In the genomic region with DNA sequence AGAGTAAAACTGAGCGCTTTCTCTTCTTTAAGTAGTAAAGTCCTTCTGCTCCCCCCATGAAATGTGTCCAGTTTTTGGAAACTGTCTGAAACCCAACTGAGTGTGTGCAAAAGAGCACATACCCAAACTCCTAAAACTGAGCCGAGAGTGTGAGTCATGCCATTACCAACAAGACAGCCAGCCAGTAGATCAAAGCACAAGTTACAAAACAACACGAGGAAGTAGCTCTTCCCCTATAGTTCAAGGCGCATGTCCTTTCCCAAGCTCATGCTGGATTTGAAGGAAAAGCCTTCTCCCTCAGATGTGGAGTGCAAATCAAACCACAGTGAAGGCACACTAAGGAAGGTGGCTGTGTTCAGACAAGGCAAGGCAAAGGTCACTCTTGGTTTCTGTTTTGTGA, we compare ENCODE assay signal across 20 mouse cellular contexts. TPM values are rescaled to one million over a fixed set of nuclear protein-coding genes. Genes with fewer than 3 reads are reported as not detected.
DNase-seq lines count a peak whose midpoint lies in the region; ATAC-seq and TF ChIP-seq lines count a peak whose summit lies in the region.
"Had no signal": no experiment of that assay in that cellular context is flagged by ENCODE, and none has a peak within 500 bp of the region (broad histone marks: within the 10 kb centered on the region; RNA-seq: fewer than 3 reads in every experiment).

No protein-coding gene starts in this region.

- no peak overlapping the region for H3K4me3 ChIP-seq in layer of hippocampus, adult 2 months
- H3K4me3 ChIP-seq: embryonic facial prominence, embryonic 13.5 days; forebrain, embryonic 13.5 days; heart, adult 2 months; heart, embryonic 12.5 days; hindbrain, embryonic 10.5 days; intestine, embryonic 15.5 days had no signal

- DNase-seq in adrenal gland, postnatal 14 days = peak; percentile 11
- DNase-seq in adrenal gland, postnatal 25 days = no peak
- peak; percentile 11 for DNase-seq in 3T3-L1 (ENCODE audit: low read depth, low spot score)
- peak; percentile 28 for DNase-seq in adipocyte (ENCODE audit: low spot score)
- DNase-seq in layer of hippocampus, adult 2 months (ENCODE audit: low spot score in 2 of 2) = no peak
- no peak for DNase-seq in right cerebral cortex, adult 2 months (ENCODE audit: low spot score in 2 of 2)
- DNase-seq: cerebellum, adult 11-12 months; cerebellum, adult 9-10 months; cerebellum, postnatal 25 days; forebrain, postnatal 0 days; gastrocnemius, postnatal 36 days; heart, adult 2 months had no signal

- no peak overlapping the region for H3K27ac ChIP-seq in layer of hippocampus, adult 2 months
- H3K27ac ChIP-seq: embryonic facial prominence, embryonic 13.5 days; forebrain, embryonic 13.5 days; heart, adult 2 months; hindbrain, embryonic 10.5 days; hindbrain, embryonic 14.5 days; intestine, embryonic 15.5 days had no signal

- ATAC-seq in megakaryocyte, adult 5-6 weeks (ENCODE audit: poor library complexity, severe bottlenecking) = peak; percentile 72
- ATAC-seq in megakaryocyte-erythroid progenitor cell, adult 5-6 weeks (replicated peaks; ENCODE audit: low FRiP score, low TSS enrichment, poor library complexity, severe bottlenecking) = no peak
- ATAC-seq: forebrain, embryonic 13.5 days; forebrain, postnatal 0 days; intestine, embryonic 15.5 days had no signal

- no peak for TF ChIP-seq CTCF in layer of hippocampus, adult 2 months (conservative IDR thresholded peaks at IDR 0.05)

RNA-seq across cellular contexts. Expression of gene Pik3cg, which starts 17.5 kb away (rescaled TPM):
- 1.9 and 6.2 TPM in 2 replicates for total RNA-seq in adrenal gland, postnatal 14 days (2021)
- 1.1 and 2.4 TPM in 2 replicates for total RNA-seq in adrenal gland, postnatal 25 days (2021)
- 122 and 129 TPM in 2 replicates for total RNA-seq in megakaryocyte, adult 5-6 weeks (2015)
- total RNA-seq in megakaryocyte, adult 5-6 weeks (2017) = 57.3 and 67.7 TPM in 2 replicates
- 14.2 and 24.4 TPM in 2 replicates for total RNA-seq in megakaryocyte-erythroid progenitor cell, adult 5-6 weeks (2014; fragmentation: Nextera tagmentation)
- total RNA-seq in megakaryocyte-erythroid progenitor cell, adult 5-6 weeks (2017) = 12.0 and 16.1 TPM in 2 replicates
- 1 to 10 TPM; 4.2 to 4.8 TPM for total RNA-seq in layer of hippocampus, adult 2 months (2021)

Comparison
In these comparisons a context has a peak if more than half of its experiments do, and no peak if none do; other contexts are left out.
1. DNase-seq: peak in adrenal gland, postnatal 14 days (single experiment), 3T3-L1 (single experiment) and adipocyte (single experiment); none in adrenal gland, postnatal 25 days (single experiment), layer of hippocampus, adult 2 months (0 of 2) and right cerebral cortex, adult 2 months (0 of 2).